Mouse (Mus musculus) kidney, postnatal 14 days (tissue): ENCODE measurements around the gene Ppard.

ENCODE experiments used
- DNase-seq: peaks from one replicate; pipeline ENCODE4 v3.0.0; 2022; ENCODE audit warnings: mixed read lengths

Ppard gene

GRCm38 (mm10) chr17:28224615-28225014 lies 7.9 kb upstream of the Ppard start:
- DNase-seq, result no peak

- DNase-seq, result peak; percentile 94
These were observed 6.5 kb upstream of the Ppard start for GRCm38 (mm10) chr17:28226014-28226413.

GRCm38 (mm10) chr17:28230486-28230885 lies 2.0 kb upstream of the Ppard start:
- DNase-seq, result no peak

GRCm38 (mm10) chr17:28231026-28231736 lies 1.3 kb upstream of the Ppard start:
- no peak for DNase-seq

- peak; percentile 40 for DNase-seq
These were observed 711 bp downstream of the Ppard start for GRCm38 (mm10) chr17:28233091-28233731.

- DNase-seq, result no peak
These were observed 2.1 kb downstream of the Ppard start for GRCm38 (mm10) chr17:28234641-28235040.

GRCm38 (mm10) chr17:28235982-28236635 lies 3.6 kb downstream of the Ppard start:
- no peak for DNase-seq

GRCm38 (mm10) chr17:28236636-28237015 lies 4.1 kb downstream of the Ppard start:
- no peak for DNase-seq

- no peak for DNase-seq
These were observed 4.9 kb downstream of the Ppard start for GRCm38 (mm10) chr17:28237362-28237761.

GRCm38 (mm10) chr17:28237874-28238273 lies 5.4 kb downstream of the Ppard start:
- no peak for DNase-seq

GRCm38 (mm10) chr17:28240846-28241245 lies 8.3 kb downstream of the Ppard start:
- no peak for DNase-seq

- peak; percentile 55 for DNase-seq
These were observed 9.8 kb downstream of the Ppard start for GRCm38 (mm10) chr17:28242296-28242695.

- DNase-seq, result no peak
These were observed 11.7 kb downstream of the Ppard start for GRCm38 (mm10) chr17:28244214-28244613.

GRCm38 (mm10) chr17:28244714-28245113 lies 12.2 kb downstream of the Ppard start:
- no peak for DNase-seq

- no peak for DNase-seq
These were observed 14.1 kb downstream of the Ppard start for GRCm38 (mm10) chr17:28246640-28247039.

GRCm38 (mm10) chr17:28247613-28248012 lies 15.1 kb downstream of the Ppard start:
- peak; percentile 43 for DNase-seq

GRCm38 (mm10) chr17:28249062-28249461 lies 16.6 kb downstream of the Ppard start:
- DNase-seq, result no peak

- no peak for DNase-seq
These were observed 19.2 kb downstream of the Ppard start for GRCm38 (mm10) chr17:28251579-28252280.

GRCm38 (mm10) chr17:28252281-28252648 lies 19.8 kb downstream of the Ppard start:
- DNase-seq, result no peak

GRCm38 (mm10) chr17:28253216-28253615 lies 20.7 kb downstream of the Ppard start:
- peak; percentile 71 for DNase-seq

- no peak for DNase-seq
These were observed 22.3 kb downstream of the Ppard start for GRCm38 (mm10) chr17:28254804-28255203.

- no peak for DNase-seq
These were observed 23.2 kb downstream of the Ppard start for GRCm38 (mm10) chr17:28255651-28256050.

- peak; percentile 70 for DNase-seq
These were observed 24.3 kb downstream of the Ppard start for GRCm38 (mm10) chr17:28256651-28257328.
